Mouse (Mus musculus) hindbrain, embryonic 14.5 days (tissue): ENCODE data around the gene Zbtb20. TPM values are rescaled to one million over a fixed set of nuclear protein-coding genes. Genes with fewer than 3 reads are reported as not detected.

Source experiments
- ATAC-seq: fragments of 200-750 bp; cut with Nextera tagmentation; 2 replicates; pipeline ENCODE4 v1.8.0; 2017; ENCODE audit warnings: moderate number of reproducible peaks, mild to moderate bottlenecking, moderate TSS enrichment, moderate library complexity; ENCODE audit not compliant: low FRiP score
- DNase-seq: peaks from one replicate; pipeline ENCODE4 v3.0.0-alpha.2; 2015; ENCODE audit warnings: low spot score
- H3K27ac ChIP-seq: fragments of 300-500 bp; sonication (generic); 2 replicates; pipeline ENCODE4 v1.5.1; 2014; ENCODE audit warnings: mild to moderate bottlenecking, moderate library complexity
- H3K27me3 ChIP-seq: fragments of 300-500 bp; sonication (generic); 2 replicates; pipeline ENCODE4 v1.6.1; 2014; ENCODE audit warnings: mild to moderate bottlenecking, low read length, mixed read lengths; ENCODE audit not compliant: control insufficient read depth, insufficient read depth
- H3K36me3 ChIP-seq: fragments of 300-500 bp; sonication (generic); replicated peaks from 2 replicates; pipeline ENCODE4 v1.6.1; 2014; ENCODE audit not compliant: control insufficient read depth, insufficient read depth
- H3K4me1 ChIP-seq: fragments of 300-500 bp; sonication (generic); replicated peaks from 2 replicates; pipeline ENCODE4 v1.6.1; 2014; ENCODE audit warnings: antibody characterized with exemption, low read length, mixed read lengths; ENCODE audit not compliant: control insufficient read depth, insufficient read depth
- H3K4me2 ChIP-seq: fragments of 300-500 bp; sonication (generic); replicated peaks from 2 replicates; pipeline ENCODE4 v1.6.1; 2014; ENCODE audit warnings: mild to moderate bottlenecking, moderate library complexity
- H3K4me3 ChIP-seq: fragments of 300-500 bp; sonication (generic); replicated peaks from 2 replicates; pipeline ENCODE4 v1.5.1; 2014; ENCODE audit warnings: mild to moderate bottlenecking, low read length
- H3K9ac ChIP-seq: fragments of 300-500 bp; sonication (generic); 2 replicates; pipeline ENCODE4 v1.6.1; 2014
- H3K9me3 ChIP-seq: fragments of 300-500 bp; sonication (generic); 2 replicates; pipeline ENCODE4 v1.6.1; 2016; ENCODE audit warnings: low read length; ENCODE audit not compliant: control insufficient read depth
- WGBS: fragments of 180-500 bp; shearing (Covaris S2); extraction: QIAGEN DNeasy Blood & Tissue Kit; methylation state at CpG from one replicate; pipeline ENCODE4 v1.1.7; 2014; 5-methylcytosine and 5-hydroxymethylcytosine counted together
- polyA plus RNA-seq: library from polyadenylated mRNA; unstranded; fragments of >200 nt; fragmentation: Nextera tagmentation; extraction: Ambion mirVana; gene quantifications from 2 replicates; pipeline ENCODE4 v1.2.1, GENCODE M21; 2014

Gene Zbtb20
- polyA plus RNA-seq, result 49.7 and 52.8 TPM in 2 replicates

DNA sequence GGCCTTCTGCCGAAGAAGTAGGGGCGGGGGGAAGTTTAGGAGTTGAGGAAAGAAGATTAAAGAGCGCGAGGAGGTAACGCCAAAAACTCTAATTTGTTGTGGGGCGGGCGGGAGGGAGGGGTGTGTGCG lies at the start of gene Zbtb20:
TSS of gene Zbtb20 (plus strand) at position 30 of the 129 bp plus-strand sequence.
- Histone ChIP-seq H3K4me3 (peak within 1 kb of the TSS; percentile 70), H3K4me1 (no peaks in the 10 kb centered on the region), H3K36me3 (no peaks in the 10 kb centered on the region), H3K9ac (peak within 1 kb of the TSS; percentile 69), H3K27ac (peak within 1 kb of the TSS; percentile 92), H3K9me3 (no peaks in the 10 kb centered on the region), H3K4me2 (peak within 1 kb of the TSS; percentile 81), H3K27me3 (no peaks in the 10 kb centered on the region)
- 0% methylated on average over 8 of the region's 8 CpGs for WGBS
- DNase-seq (no peak), ATAC-seq (no peak)

DNA sequence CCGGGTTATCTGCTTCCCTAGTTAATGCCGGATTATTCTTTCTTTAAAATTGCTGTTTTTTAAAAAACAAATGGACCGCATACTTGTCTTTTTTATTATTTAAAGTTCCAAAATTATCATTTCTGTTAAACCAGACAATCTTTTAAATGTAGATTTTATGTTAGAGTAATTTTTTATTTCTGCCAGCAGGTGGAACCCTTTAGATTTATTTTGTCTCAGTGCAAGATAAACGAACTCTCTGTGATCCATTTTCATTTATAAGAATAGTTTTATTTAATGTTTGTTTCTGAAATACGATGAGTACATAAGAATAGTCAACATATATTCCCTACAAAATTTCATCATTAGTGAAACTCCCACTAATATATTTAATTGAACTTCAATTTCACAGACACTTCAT lies 39.7 kb upstream of the Zbtb20 start:
- ATAC-seq, result no peak
- 70% methylated on average over 5 of the region's 5 CpGs for WGBS
- H3K9me3 ChIP-seq, result no peaks in the 10 kb centered on the region
- H3K27me3 ChIP-seq, result no peaks in the 10 kb centered on the region
- no peaks in the 10 kb centered on the region for H3K36me3 ChIP-seq
- no peak overlapping the region for H3K9ac ChIP-seq
- no peak overlapping the region for H3K4me3 ChIP-seq
- H3K4me1 ChIP-seq, result no peaks in the 10 kb centered on the region
- DNase-seq, result peak; percentile 59
- H3K27ac ChIP-seq, result no peak overlapping the region
- H3K4me2 ChIP-seq, result no peak overlapping the region

DNA sequence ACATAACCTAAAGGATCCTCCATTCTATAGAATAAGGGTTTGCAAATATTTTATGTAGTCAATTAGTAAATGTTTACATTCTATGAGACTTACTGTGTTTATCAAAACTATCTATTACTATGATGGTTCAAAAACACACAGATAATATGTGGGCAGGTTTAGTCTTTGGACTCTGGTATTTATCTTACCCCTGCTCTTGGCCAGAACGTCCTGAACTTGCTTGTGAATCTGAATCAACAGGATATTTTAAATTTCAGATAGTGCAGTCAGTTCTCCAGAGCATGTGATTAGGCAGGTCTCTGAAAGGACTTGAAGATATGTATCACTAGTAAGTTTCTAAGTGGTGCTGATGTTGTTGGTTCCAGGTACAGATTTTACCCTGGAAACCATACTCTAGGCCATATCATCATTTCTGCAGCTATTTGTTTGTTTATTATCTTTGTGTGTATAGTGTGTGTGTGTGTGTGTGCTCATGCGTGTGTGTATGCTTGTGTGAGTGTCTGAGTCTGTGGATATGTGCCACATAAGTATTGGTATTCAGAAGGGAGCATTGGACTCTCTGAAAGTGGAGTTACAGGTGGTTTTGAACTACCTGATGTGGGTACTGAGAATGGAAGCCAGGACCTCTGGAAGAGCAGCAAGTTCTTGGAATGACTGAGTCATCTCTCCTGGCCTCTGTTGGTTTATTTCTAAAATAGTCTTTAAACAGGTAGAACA lies 39.1 kb upstream of the Zbtb20 start:
- no peaks in the 10 kb centered on the region for H3K36me3 ChIP-seq
- H3K4me3 ChIP-seq, result no peak overlapping the region
- DNase-seq, result no peak
- H3K4me1 ChIP-seq, result no peaks in the 10 kb centered on the region
- no peak overlapping the region for H3K27ac ChIP-seq
- WGBS, result 64% methylated on average over 2 of the region's 2 CpGs
- H3K4me2 ChIP-seq, result no peak overlapping the region
- no peaks in the 10 kb centered on the region for H3K9me3 ChIP-seq
- no peaks in the 10 kb centered on the region for H3K27me3 ChIP-seq
- no peak for ATAC-seq
- no peak overlapping the region for H3K9ac ChIP-seq

DNA sequence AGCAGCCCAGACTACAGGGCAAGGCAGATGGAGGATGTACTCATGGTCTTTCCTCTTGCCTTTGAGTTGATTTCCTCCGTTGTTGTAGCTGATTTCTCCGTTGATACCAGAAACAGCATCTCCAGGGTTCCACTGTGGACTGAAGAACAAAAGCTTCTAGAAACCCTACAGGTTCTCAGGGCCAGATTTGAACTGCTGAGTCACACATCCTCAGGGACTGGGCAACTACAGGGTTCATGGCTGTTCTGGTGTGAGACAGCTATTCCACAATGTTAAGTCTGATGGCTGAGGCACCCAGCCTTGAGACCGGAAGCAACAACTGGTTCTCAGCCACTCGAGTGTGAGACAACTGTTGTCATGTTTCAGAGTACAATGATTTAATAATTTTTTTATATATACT lies 37.5 kb upstream of the Zbtb20 start:
- H3K36me3 ChIP-seq, result no peaks in the 10 kb centered on the region
- H3K4me2 ChIP-seq, result no peak overlapping the region
- peak; percentile 9 for DNase-seq
- H3K27ac ChIP-seq, result no peak overlapping the region
- no peak overlapping the region for H3K4me3 ChIP-seq
- no peaks in the 10 kb centered on the region for H3K9me3 ChIP-seq
- 94% methylated on average over 4 of the region's 4 CpGs for WGBS
- H3K4me1 ChIP-seq, result no peaks in the 10 kb centered on the region
- H3K27me3 ChIP-seq, result no peaks in the 10 kb centered on the region
- H3K9ac ChIP-seq, result no peak overlapping the region
- ATAC-seq, result no peak

DNA sequence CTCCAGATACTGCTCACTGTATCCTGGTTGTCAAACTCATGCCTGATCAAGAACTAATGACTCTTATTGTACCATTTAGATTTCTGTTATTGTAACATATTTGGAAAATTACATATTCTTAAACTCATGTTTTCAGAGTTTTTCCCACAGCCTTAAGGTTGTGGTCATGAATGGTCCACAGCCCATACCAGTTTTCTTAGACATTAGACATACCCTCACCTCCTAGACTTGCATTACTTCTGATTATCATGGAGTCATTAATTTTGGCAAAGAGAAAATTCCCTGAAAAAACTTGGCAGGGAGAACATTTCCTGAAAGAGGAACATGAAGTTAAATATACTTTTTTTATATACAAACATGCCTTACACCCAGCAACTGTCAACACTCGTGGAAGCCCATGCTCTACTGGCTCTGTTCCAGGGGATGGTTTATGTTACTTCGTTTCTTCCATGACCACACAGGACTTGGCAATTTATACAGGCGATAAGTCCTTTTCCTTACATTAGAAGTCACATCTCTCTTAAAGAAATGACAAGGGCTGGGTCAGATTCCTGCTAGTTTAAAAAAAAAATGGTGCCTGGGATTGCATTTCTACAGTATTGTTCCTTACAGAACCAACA lies 18.0 kb upstream of the Zbtb20 start:
- ATAC-seq (no peak), DNase-seq (no peak)
- Histone ChIP-seq H3K4me2 (no peak overlapping the region), H3K4me1 (no peaks in the 10 kb centered on the region), H3K27me3 (no peaks in the 10 kb centered on the region), H3K9ac (no peak overlapping the region), H3K9me3 (no peaks in the 10 kb centered on the region), H3K4me3 (no peak overlapping the region), H3K36me3 (no peaks in the 10 kb centered on the region), H3K27ac (no peak overlapping the region)
- WGBS, result 86% methylated on average over 3 of the region's 3 CpGs

DNA sequence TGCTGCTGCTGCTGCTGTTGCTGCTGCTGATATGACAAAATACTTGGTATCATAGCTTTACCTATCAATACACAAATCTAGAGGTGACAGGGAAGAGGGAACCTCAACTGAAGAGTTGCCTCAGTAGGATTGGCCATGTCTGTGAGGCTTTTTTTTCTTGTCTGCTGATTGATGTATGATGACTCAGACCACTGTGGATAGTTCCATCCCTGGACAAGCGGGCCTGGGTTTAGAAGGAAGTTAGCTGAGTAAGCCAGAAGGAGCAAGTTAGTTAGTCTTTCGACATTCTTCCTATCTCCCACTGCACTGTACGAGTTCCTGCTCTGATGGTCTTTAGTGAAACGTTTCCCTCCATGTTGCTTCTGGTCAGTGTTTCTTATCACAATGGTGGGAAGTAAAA lies 16.4 kb upstream of the Zbtb20 start:
- H3K36me3 ChIP-seq, result no peaks in the 10 kb centered on the region
- H3K4me3 ChIP-seq, result no peak overlapping the region
- ATAC-seq (no peak), DNase-seq (no peak)
- H3K4me2 ChIP-seq, result no peak overlapping the region
- H3K9ac ChIP-seq, result no peak overlapping the region
- H3K4me1 ChIP-seq, result no peaks in the 10 kb centered on the region
- no peaks in the 10 kb centered on the region for H3K9me3 ChIP-seq
- H3K27ac ChIP-seq, result no peak overlapping the region
- H3K27me3 ChIP-seq, result no peaks in the 10 kb centered on the region
- WGBS, result 85% methylated on average over 4 of the region's 4 CpGs

DNA sequence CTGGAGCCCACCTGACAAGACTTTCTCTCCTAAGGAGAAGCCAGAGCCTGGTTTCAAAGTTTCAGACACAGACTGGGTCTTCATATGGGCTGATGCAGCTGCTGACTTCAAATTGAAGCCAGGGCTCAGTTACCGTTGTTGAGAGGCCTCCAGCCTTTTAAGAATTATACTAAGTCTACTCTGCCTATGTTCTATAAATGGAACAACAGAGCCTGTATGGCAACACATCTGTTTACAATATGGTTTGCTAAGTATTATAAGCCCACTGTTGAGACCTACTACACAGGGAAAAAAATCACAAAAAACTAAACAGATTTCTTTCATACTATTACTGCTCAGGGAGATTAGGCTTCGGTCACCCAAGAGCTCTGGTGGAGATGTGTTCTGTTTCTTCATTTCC lies 12.4 kb upstream of the Zbtb20 start:
- Histone ChIP-seq H3K9me3 (no peaks in the 10 kb centered on the region), H3K4me2 (no peak overlapping the region), H3K27ac (no peak overlapping the region), H3K27me3 (no peaks in the 10 kb centered on the region), H3K4me3 (no peak overlapping the region), H3K36me3 (no peaks in the 10 kb centered on the region), H3K4me1 (no peaks in the 10 kb centered on the region), H3K9ac (no peak overlapping the region)
- 83% methylated on average over 2 of the region's 2 CpGs for WGBS
- ATAC-seq, result no peak
- DNase-seq, result no peak

DNA sequence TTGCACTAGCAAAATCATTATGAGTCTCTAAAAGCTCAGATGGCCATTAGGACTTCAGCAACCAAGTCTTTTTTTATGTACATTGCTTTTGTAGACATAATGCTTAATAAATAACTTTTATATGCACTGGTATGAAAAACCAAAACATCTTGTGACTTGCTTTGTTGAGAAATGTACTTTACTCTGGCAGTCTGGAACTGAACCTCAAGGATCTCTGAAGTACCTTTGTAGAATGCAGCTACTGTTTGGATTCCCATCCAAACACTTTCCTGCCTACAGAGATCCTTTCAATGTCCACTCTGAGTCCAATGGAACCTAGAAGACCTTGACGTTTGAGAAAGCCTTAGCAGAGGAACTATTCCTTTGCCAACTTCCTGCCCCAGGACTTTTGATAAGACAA lies 9.6 kb upstream of the Zbtb20 start:
- Histone ChIP-seq H3K27me3 (no peaks in the 10 kb centered on the region), H3K9me3 (no peaks in the 10 kb centered on the region), H3K4me2 (no peak overlapping the region), H3K9ac (no peak overlapping the region), H3K27ac (no peak overlapping the region), H3K36me3 (no peaks in the 10 kb centered on the region), H3K4me1 (no peaks in the 10 kb centered on the region), H3K4me3 (no peak overlapping the region)
- WGBS, result 74% methylated on average over 1 of the region's 1 CpGs
- no peak for DNase-seq
- ATAC-seq, result no peak

DNA sequence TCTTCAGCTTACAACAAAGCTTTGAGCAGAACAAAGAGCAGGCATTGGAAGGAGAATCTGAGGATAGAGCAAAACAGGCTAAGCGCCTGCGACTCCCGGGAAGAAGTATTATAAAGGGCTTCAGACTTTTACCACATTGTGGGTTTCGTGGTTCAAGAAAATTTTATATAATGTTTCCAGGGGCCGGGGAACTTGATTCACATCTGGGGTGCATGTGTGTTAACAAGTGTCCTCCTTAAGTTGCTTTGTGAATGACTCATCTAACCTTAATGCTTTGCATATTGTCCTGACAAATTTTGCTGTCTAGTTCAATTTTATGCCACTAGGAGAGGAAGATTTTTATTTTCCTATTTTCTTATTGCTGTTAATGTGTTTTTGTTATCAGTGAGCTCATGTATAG lies 3.6 kb upstream of the Zbtb20 start:
- no peak overlapping the region for H3K4me3 ChIP-seq
- DNase-seq (no peak), ATAC-seq (no peak)
- H3K9ac ChIP-seq, result no peak overlapping the region
- no peak overlapping the region for H3K4me2 ChIP-seq
- no peaks in the 10 kb centered on the region for H3K27me3 ChIP-seq
- no peaks in the 10 kb centered on the region for H3K36me3 ChIP-seq
- no peaks in the 10 kb centered on the region for H3K9me3 ChIP-seq
- no peak overlapping the region for H3K27ac ChIP-seq
- 89% methylated on average over 5 of the region's 5 CpGs for WGBS
- H3K4me1 ChIP-seq, result no peaks in the 10 kb centered on the region

DNA sequence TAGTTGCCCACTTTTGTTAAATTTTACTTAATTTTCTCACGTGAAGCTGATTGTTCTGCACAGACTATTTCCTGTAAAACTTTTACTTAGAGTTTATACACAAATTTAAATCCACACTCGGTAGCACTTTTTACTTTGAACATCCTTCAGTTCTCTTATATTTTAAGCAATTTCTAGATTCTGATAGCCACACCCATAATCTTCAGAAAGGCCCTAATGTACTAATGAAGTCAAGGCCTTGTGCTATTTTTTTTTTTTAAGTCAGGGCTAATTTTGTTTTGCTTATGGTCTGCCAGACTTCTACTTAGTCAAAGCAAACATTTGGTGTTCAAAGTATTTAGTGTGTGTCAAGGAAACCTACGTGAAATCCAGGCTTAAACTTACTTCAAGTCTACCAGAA lies 1.7 kb upstream of the Zbtb20 start:
- Histone ChIP-seq H3K9me3 (no peaks in the 10 kb centered on the region), H3K27me3 (no peaks in the 10 kb centered on the region), H3K4me2 (peak overlapping the region; percentile 53; the same call in 1 of the 2 replicates), H3K36me3 (no peaks in the 10 kb centered on the region), H3K4me1 (no peaks in the 10 kb centered on the region), H3K4me3 (no peak overlapping the region), H3K9ac (no peak overlapping the region), H3K27ac (peak overlapping the region; percentile 92)
- WGBS, result 59% methylated on average over 3 of the region's 3 CpGs
- ATAC-seq (no peak), DNase-seq (no peak)
